Mouse (Mus musculus): Measurements from ENCODE around the gene Zbtb3. TPM values are rescaled to one million over a fixed set of nuclear protein-coding genes. Genes with fewer than 3 reads are reported as not detected.

Gene Zbtb3
- polyA plus RNA-seq (2012; fragmentation: generic; extraction: Trizol): 3.6 TPM
- long read RNA-seq, experiment 1, partial matches to known transcripts: 0 of 2 reads
- long read RNA-seq, experiment 1, other reads (novel, unspliced or antisense): 2 of 2 reads
- long read RNA-seq, experiment 2, transcript Zbtb3-201 (2 exons, 2,004 nt): major isoform, 7 of 9 reads
- long read RNA-seq, experiment 2, partial matches to known transcripts: 2 of 9 reads
- long read RNA-seq, experiment 2, other reads (novel, unspliced or antisense): 0 of 9 reads

- no peaks in the 10 kb centered on the region for H3K27me3 ChIP-seq (ENCODE audit: control insufficient read depth, insufficient read depth, insufficient read length)
- H3K4me3 ChIP-seq (ENCODE audit: insufficient read depth, poor library complexity, severe bottlenecking): peak within 1 kb of the TSS; percentile 51
- TF ChIP-seq MYOG (IDR thresholded peaks at IDR 0.05; ENCODE audit: control insufficient read depth, extremely low read depth, insufficient read length) (no peak), MAX (IDR thresholded peaks at IDR 0.05) (peak; percentile 27), CTCF (IDR thresholded peaks at IDR 0.05; ENCODE audit: control insufficient read depth, insufficient read depth, insufficient read length) (no peak), USF1 (IDR thresholded peaks at IDR 0.05; ENCODE audit: low read depth) (no peak), CEBPB (IDR thresholded peaks at IDR 0.05; ENCODE audit: low read depth) (no peak), MYOD1 (IDR thresholded peaks at IDR 0.05; ENCODE audit: control insufficient read depth, insufficient read length, low read depth) (no peak), FOSL1 (IDR thresholded peaks at IDR 0.05; ENCODE audit: insufficient read depth, low read length, poor library complexity, severe bottlenecking) (no peak)
- peaks cover 27% of the 10 kb centered on the region for H3K36me3 ChIP-seq (ENCODE audit: control insufficient read depth, insufficient read depth)
- H3K79me3 ChIP-seq (ENCODE audit: low read depth): peaks cover 12% of the 10 kb centered on the region
- H3K79me2 ChIP-seq (ENCODE audit: control insufficient read depth, insufficient read depth): peaks cover 10% of the 10 kb centered on the region
- peak within 1 kb of the TSS; percentile 87 for H3ac ChIP-seq (ENCODE audit: control insufficient read depth, insufficient read length, low read depth)
Measured at GRCm38 (mm10) chr19:8802130-8802821, at the start of gene Zbtb3. TSS of gene Zbtb3 (plus strand) at chr19:8802555.

- Histone ChIP-seq H3K27me3 (ENCODE audit: control insufficient read depth, insufficient read depth, insufficient read length) (no peaks in the 10 kb centered on the region), H3K36me3 (ENCODE audit: control insufficient read depth, insufficient read depth) (peaks cover 43% of the 10 kb centered on the region), H3K4me3 (ENCODE audit: insufficient read depth, poor library complexity, severe bottlenecking) (no peak overlapping the region), H3K79me3 (ENCODE audit: low read depth) (peaks cover 34% of the 10 kb centered on the region), H3K79me2 (ENCODE audit: control insufficient read depth, insufficient read depth) (peaks cover 51% of the 10 kb centered on the region), H3ac (ENCODE audit: control insufficient read depth, insufficient read length, low read depth) (no peak overlapping the region)
- TF ChIP-seq USF1 (IDR thresholded peaks at IDR 0.05; ENCODE audit: low read depth): no peak
- TF ChIP-seq FOSL1 (IDR thresholded peaks at IDR 0.05; ENCODE audit: insufficient read depth, low read length, poor library complexity, severe bottlenecking): no peak
- TF ChIP-seq CTCF (IDR thresholded peaks at IDR 0.05; ENCODE audit: control insufficient read depth, insufficient read depth, insufficient read length): no peak
Measured at GRCm38 (mm10) chr19:8755652-8756051, 46.7 kb upstream of the Zbtb3 start.

GRCm38 (mm10) chr19:8756635-8757387 is 45.5 kb upstream of the Zbtb3 start, which contains the start of gene Nxf1:
TSS of gene Nxf1 (plus strand) at chr19:8757073.
- Histone ChIP-seq H3K4me3 (ENCODE audit: insufficient read depth, poor library complexity, severe bottlenecking) (peak within 1 kb of the TSS; percentile 95), H3K27me3 (ENCODE audit: control insufficient read depth, insufficient read depth, insufficient read length) (no peaks in the 10 kb centered on the region), H3K36me3 (ENCODE audit: control insufficient read depth, insufficient read depth) (peaks cover 34% of the 10 kb centered on the region), H3K79me2 (ENCODE audit: control insufficient read depth, insufficient read depth) (peaks cover 62% of the 10 kb centered on the region), H3ac (ENCODE audit: control insufficient read depth, insufficient read length, low read depth) (peak within 1 kb of the TSS; percentile 99), H3K79me3 (ENCODE audit: low read depth) (peaks cover 45% of the 10 kb centered on the region)
- TF ChIP-seq MYOD1 (IDR thresholded peaks at IDR 0.05; ENCODE audit: control insufficient read depth, insufficient read length, low read depth) (no peak), CEBPB (IDR thresholded peaks at IDR 0.05; ENCODE audit: low read depth) (peak; percentile 37)

- H3K36me3 ChIP-seq (ENCODE audit: control insufficient read depth, insufficient read depth): peaks cover 34% of the 10 kb centered on the region
- H3K79me3 ChIP-seq (ENCODE audit: low read depth): peaks cover 52% of the 10 kb centered on the region
- peak overlapping the region; percentile 99 for H3ac ChIP-seq (ENCODE audit: control insufficient read depth, insufficient read length, low read depth)
Measured at GRCm38 (mm10) chr19:8757471-8757998, 44.8 kb upstream of the Zbtb3 start.

GRCm38 (mm10) chr19:8758899-8759298 is 43.5 kb upstream of the Zbtb3 start:
- peaks cover 34% of the 10 kb centered on the region for H3K36me3 ChIP-seq (ENCODE audit: control insufficient read depth, insufficient read depth)
- no peak overlapping the region for H3K4me3 ChIP-seq (ENCODE audit: insufficient read depth, poor library complexity, severe bottlenecking)
- H3K27me3 ChIP-seq (ENCODE audit: control insufficient read depth, insufficient read depth, insufficient read length): no peaks in the 10 kb centered on the region
- peaks cover 56% of the 10 kb centered on the region for H3K79me3 ChIP-seq (ENCODE audit: low read depth)
- TF ChIP-seq MAX (IDR thresholded peaks at IDR 0.05) (no peak), CEBPB (IDR thresholded peaks at IDR 0.05; ENCODE audit: low read depth) (no peak), FOSL1 (IDR thresholded peaks at IDR 0.05; ENCODE audit: insufficient read depth, low read length, poor library complexity, severe bottlenecking) (no peak), MYOG (IDR thresholded peaks at IDR 0.05; ENCODE audit: control insufficient read depth, extremely low read depth, insufficient read length) (no peak), MYOD1 (IDR thresholded peaks at IDR 0.05; ENCODE audit: control insufficient read depth, insufficient read length, low read depth) (no peak), USF1 (IDR thresholded peaks at IDR 0.05; ENCODE audit: low read depth) (no peak), CTCF (IDR thresholded peaks at IDR 0.05; ENCODE audit: control insufficient read depth, insufficient read depth, insufficient read length) (no peak)
- H3K79me2 ChIP-seq (ENCODE audit: control insufficient read depth, insufficient read depth): peaks cover 79% of the 10 kb centered on the region
- H3ac ChIP-seq (ENCODE audit: control insufficient read depth, insufficient read length, low read depth): no peak overlapping the region

More at GRCm38 (mm10) chr19:8757471-8757998, 44.8 kb upstream of the Zbtb3 start:
- H3K27me3 ChIP-seq (ENCODE audit: control insufficient read depth, insufficient read depth, insufficient read length): no peaks in the 10 kb centered on the region
- peak overlapping the region; percentile 95 for H3K4me3 ChIP-seq (ENCODE audit: insufficient read depth, poor library complexity, severe bottlenecking)
- no peak for TF ChIP-seq CTCF (IDR thresholded peaks at IDR 0.05; ENCODE audit: control insufficient read depth, insufficient read depth, insufficient read length)
- TF ChIP-seq USF1 (IDR thresholded peaks at IDR 0.05; ENCODE audit: low read depth): no peak
- TF ChIP-seq MYOG (IDR thresholded peaks at IDR 0.05; ENCODE audit: control insufficient read depth, extremely low read depth, insufficient read length): no peak
- no peak for TF ChIP-seq MAX (IDR thresholded peaks at IDR 0.05)
- no peak for TF ChIP-seq MYOD1 (IDR thresholded peaks at IDR 0.05; ENCODE audit: control insufficient read depth, insufficient read length, low read depth)
- no peak for TF ChIP-seq CEBPB (IDR thresholded peaks at IDR 0.05; ENCODE audit: low read depth)
- TF ChIP-seq FOSL1 (IDR thresholded peaks at IDR 0.05; ENCODE audit: insufficient read depth, low read length, poor library complexity, severe bottlenecking): no peak
- peaks cover 70% of the 10 kb centered on the region for H3K79me2 ChIP-seq (ENCODE audit: control insufficient read depth, insufficient read depth)
